In the genomic region with DNA sequence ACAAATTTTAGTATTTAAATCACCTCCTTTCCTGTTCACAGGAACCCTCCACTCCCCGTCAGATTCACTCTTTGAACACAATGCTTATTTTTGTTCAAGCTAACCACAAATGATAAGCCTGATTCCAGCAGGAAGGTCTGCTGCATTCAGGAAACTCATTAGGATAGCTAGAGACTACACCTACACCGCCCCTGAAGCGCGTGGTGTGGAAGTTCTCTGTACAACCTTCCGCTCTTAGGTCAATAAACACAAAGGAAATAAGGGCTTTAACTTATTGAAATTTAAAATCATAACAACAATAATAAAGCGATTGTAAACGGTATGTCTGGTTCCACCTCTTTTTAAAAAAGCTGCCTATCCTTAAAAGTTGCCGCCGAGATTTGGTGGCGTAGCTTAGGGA, we compare ENCODE assay signal across 10 mouse cellular contexts. TPM values are rescaled to one million over a fixed set of nuclear protein-coding genes. Genes with fewer than 3 reads are reported as not detected.
DNase-seq lines count a peak whose midpoint lies in the region; ATAC-seq and TF ChIP-seq lines count a peak whose summit lies in the region.
"Had no signal": no experiment of that assay in that cellular context is flagged by ENCODE, and none has a peak within 500 bp of the region (broad histone marks: within the 10 kb centered on the region; RNA-seq: fewer than 3 reads in every experiment).

No protein-coding gene starts in this region.

- TF ChIP-seq CTCF in ES-Bruce4 (IDR thresholded peaks at IDR 0.05; ENCODE audit: low read depth, low read length) = no peak

- peak overlapping the region; percentile 78 for H3K9ac ChIP-seq in ES-Bruce4 (ENCODE audit: low read depth, poor library complexity, severe bottlenecking)
- no peak overlapping the region for H3K9ac ChIP-seq in midbrain, embryonic 11.5 days (ENCODE audit: low read length)

- no peak for TF ChIP-seq POLR2A in ES-Bruce4 (IDR thresholded peaks at IDR 0.05; ENCODE audit: insufficient read depth, low read length)

- peak overlapping the region; percentile 94 for H3K4me3 ChIP-seq in ES-Bruce4 (ENCODE audit: low read depth, low read length)
- H3K4me3 ChIP-seq in forebrain, embryonic 10.5 days = peak overlapping the region; percentile 75
- H3K4me3 ChIP-seq in midbrain, embryonic 11.5 days (ENCODE audit: low read depth, low read length) = peak overlapping the region; percentile 47

- H3K27ac ChIP-seq in ES-Bruce4 (ENCODE audit: insufficient read depth, low read length) = 0 out of 2 replicates have a peak overlapping the region, but pooled peaks have one; percentile 61
- peak overlapping the region; percentile 96 for H3K27ac ChIP-seq in forebrain, embryonic 10.5 days
- H3K27ac ChIP-seq in midbrain, embryonic 11.5 days (ENCODE audit: low read depth, low read length) = no peak overlapping the region

- no peaks in the 10 kb centered on the region for H3K27me3 ChIP-seq in ES-Bruce4 (ENCODE audit: control insufficient read depth, insufficient read depth, low read length, poor library complexity, severe bottlenecking)
- H3K27me3 ChIP-seq in forebrain, embryonic 10.5 days (ENCODE audit: poor library complexity, severe bottlenecking) = peaks cover 35% of the 10 kb centered on the region
- H3K27me3 ChIP-seq in midbrain, embryonic 11.5 days (ENCODE audit: control insufficient read depth, insufficient read depth, low read length) = no peaks in the 10 kb centered on the region

- intact Hi-C loops in gastrocnemius, postnatal 36 days (cut with DNase I) = no loop called here

- 0 out of 2 replicates have a peak, but pooled peaks cover 2% of the 10 kb centered on the region for H3K36me3 ChIP-seq in ES-Bruce4 (ENCODE audit: control insufficient read depth, insufficient read depth, low read length, poor library complexity, severe bottlenecking)
- no peaks in the 10 kb centered on the region for H3K36me3 ChIP-seq in forebrain, embryonic 10.5 days (replicated peaks)
- no peaks in the 10 kb centered on the region for H3K36me3 ChIP-seq in midbrain, embryonic 11.5 days (ENCODE audit: control insufficient read depth, insufficient read depth, low read length)

- peak overlapping the region; percentile 78 for H3K4me2 ChIP-seq in midbrain, embryonic 11.5 days

- no peaks in the 10 kb centered on the region for H3K9me3 ChIP-seq in ES-Bruce4 (replicated peaks; ENCODE audit: control insufficient read depth, insufficient read depth, low read length, poor library complexity, severe bottlenecking)
- H3K9me3 ChIP-seq in forebrain, embryonic 10.5 days = no peaks in the 10 kb centered on the region
- no peaks in the 10 kb centered on the region for H3K9me3 ChIP-seq in midbrain, embryonic 11.5 days (ENCODE audit: control insufficient read depth, low read length)

- peak; percentile 5 for DNase-seq in embryo, embryonic 11 days
- DNase-seq in embryo, embryonic 10 days (ENCODE audit: low spot score) = no peak
- no peak for DNase-seq in forebrain, embryonic 10.5 days (ENCODE audit: extremely low spot score, low spot score)
- DNase-seq in midbrain, embryonic 11.5 days (ENCODE audit: low spot score, missing footprints) = peak; percentile 84
- no peak for DNase-seq in gastrocnemius, postnatal 36 days
- no peak for DNase-seq in gastrocnemius, postnatal 4 days (ENCODE audit: low spot score in 2 of 2)
- DNase-seq in retina, postnatal 1 day = no peak

- TF ChIP-seq EP300 in ES-Bruce4 (IDR thresholded peaks at IDR 0.05; ENCODE audit: insufficient read depth, low read depth, low read length) = no peak

- 16% methylated on average over 10 of the region's 10 CpGs for WGBS in forebrain, embryonic 10.5 days
- WGBS in midbrain, embryonic 11.5 days = 18% methylated on average over 10 of the region's 10 CpGs

- no peak for ATAC-seq in midbrain, embryonic 11.5 days (ENCODE audit: low FRiP score)
- ATAC-seq: lung, postnatal 0 days had no signal

- H3K4me1 ChIP-seq in ES-Bruce4 (ENCODE audit: control insufficient read depth, insufficient read depth, low read length) = no peaks in the 10 kb centered on the region
- H3K4me1 ChIP-seq in forebrain, embryonic 10.5 days = peaks cover 36% of the 10 kb centered on the region
- H3K4me1 ChIP-seq in midbrain, embryonic 11.5 days (ENCODE audit: control insufficient read depth, insufficient read depth, low read length) = peaks cover 6% of the 10 kb centered on the region

RNA-seq across cellular contexts. Expression of a gene that starts 1.6 kb away (rescaled TPM):
- 21.7 and 23.0 TPM in 2 replicates for polyA plus RNA-seq in ES-Bruce4 (2011; ENCODE audit: insufficient read depth, insufficient read length, low read depth, missing spikeins)
- polyA plus RNA-seq in forebrain, embryonic 10.5 days (2016; fragmentation: Nextera tagmentation; extraction: Ambion mirVana) = 6.3 and 7.1 TPM in 2 replicates
- polyA plus RNA-seq in midbrain, embryonic 11.5 days (2014; fragmentation: Nextera tagmentation; extraction: Ambion mirVana) = 3.3 TPM in 2 replicates
- total RNA-seq in gastrocnemius, postnatal 36 days (2021) = not detected
- total RNA-seq in gastrocnemius, postnatal 4 days (2021) = under 1 TPM in 1 of 2 experiments, not detected in 1; 0.10 TPM
- polyA plus RNA-seq: heart, postnatal 0 days had no signal

Comparison
In these comparisons a context has a peak if more than half of its experiments do, and no peak if none do; other contexts are left out.
1. DNase-seq: peak in embryo, embryonic 11 days (single experiment) and midbrain, embryonic 11.5 days (single experiment); none in embryo, embryonic 10 days (single experiment), forebrain, embryonic 10.5 days (single experiment), gastrocnemius, postnatal 36 days (0 of 2), gastrocnemius, postnatal 4 days (0 of 2) and retina, postnatal 1 day (single experiment).
2. Peak in every context shown above with its lines, with median percentiles within 50 percentile points of each other: H3K4me3 ChIP-seq.